Mouse (Mus musculus) gastrocnemius, postnatal 4 days (tissue): ENCODE measurements around the gene Apbb2. TPM values are rescaled to one million over a fixed set of nuclear protein-coding genes. Genes with fewer than 3 reads are reported as not detected.

Experiments
- total RNA-seq, 2 experiments: library from RNA; stranded (reverse); gene quantifications; 2 replicates each; pipeline ENCODE4 v1.2.3; 2021

Apbb2 gene
- total RNA-seq, 2 experiments from 2014 or later: 56.0 to 60.4 TPM

Other genes starting within 250 kb of the Apbb2 start
- 10 to 100 TPM; 30.9 to 33.2 TPM for gene Uchl1, start 57.3 kb upstream of the Apbb2 start, total RNA-seq
- 100 to 1,000 TPM; 232 to 234 TPM for gene Limch1, start 127.0 kb upstream of the Apbb2 start, total RNA-seq